Mouse (Mus musculus): ENCODE data around the gene Mesp2. TPM values are rescaled to one million over a fixed set of nuclear protein-coding genes. Genes with fewer than 3 reads are reported as not detected.

The Mesp2 gene
- total and polyA plus RNA-seq, 3 experiments, result 0.43 to 0.95 (median 0.93) TPM

DNA sequence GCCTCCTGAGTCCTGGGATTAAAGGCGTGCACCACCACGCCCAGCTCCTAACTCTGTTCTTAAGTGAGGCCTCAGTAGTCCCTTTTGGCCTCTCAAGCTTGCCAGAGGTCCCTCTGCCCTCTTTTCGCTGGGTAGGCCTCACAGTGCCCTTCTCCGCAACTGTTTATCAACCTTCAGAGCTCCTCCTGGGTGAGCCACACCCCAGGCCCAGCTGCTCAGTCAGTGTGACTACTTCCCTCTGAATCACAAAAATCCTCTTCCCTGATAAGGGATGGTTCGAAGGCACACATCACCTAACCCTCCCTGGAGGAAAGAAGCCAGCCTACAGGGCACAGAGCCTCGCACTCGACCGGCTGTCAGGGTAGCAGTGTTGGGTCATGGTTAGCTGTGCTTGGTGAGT, 51.3 kb downstream of the Mesp2 start:
- DNase-seq, result no peak

Other genes starting within 250 kb of the Mesp2 start
- gene Rhcg, start 193.1 kb upstream of the Mesp2 start, total RNA-seq (2021), result 10 to 100 TPM; 25.7 to 44.4 TPM
- 0.67 and 10.0 TPM in 2 replicates for gene Rhcg, start 193.1 kb upstream of the Mesp2 start, polyA plus RNA-seq (2012; rRNA removed)
- gene Ticrr, start 150.5 kb upstream of the Mesp2 start, total RNA-seq (2021), result under 1 TPM; 0.10 to 0.17 TPM
- gene Ticrr, start 150.5 kb upstream of the Mesp2 start, polyA plus RNA-seq (2012; rRNA removed), result 0.18 and 0.25 TPM in 2 replicates
- gene Kif7, start 95.0 kb upstream of the Mesp2 start, total RNA-seq (2021), result 1 to 10 TPM; 1.8 to 4.2 TPM
- 2.9 and 4.7 TPM in 2 replicates for gene Kif7, start 95.0 kb upstream of the Mesp2 start, polyA plus RNA-seq (2012; rRNA removed)
- 100 to 1,000 TPM; 564 to 869 TPM for gene Plin1, start 77.8 kb upstream of the Mesp2 start, total RNA-seq (2021)
- 554 and 930 TPM in 2 replicates for gene Plin1, start 77.8 kb upstream of the Mesp2 start, polyA plus RNA-seq (2012; rRNA removed)
- gene Pex11a, start 67.6 kb upstream of the Mesp2 start, total RNA-seq (2021), result 10 to 100 TPM; 53.4 to 53.7 TPM
- 34.9 and 39.7 TPM in 2 replicates for gene Pex11a, start 67.6 kb upstream of the Mesp2 start, polyA plus RNA-seq (2012; rRNA removed)
- 1 to 10 TPM; 1.5 to 1.6 TPM for gene Wdr93, start 67.6 kb upstream of the Mesp2 start, total RNA-seq (2021)
- gene Wdr93, start 67.6 kb upstream of the Mesp2 start, polyA plus RNA-seq (2012; rRNA removed), result 1.5 and 1.8 TPM in 2 replicates
- not detected for gene Mesp1, start 16.9 kb upstream of the Mesp2 start, total RNA-seq (2021)
- gene Mesp1, start 16.9 kb upstream of the Mesp2 start, polyA plus RNA-seq (2012; rRNA removed), result 0.48 TPM in 1 of 2 replicates, not detected in the other
- 10 to 100 TPM in 1 of 2 experiments, 1 to 10 TPM in 1; 8.9 to 12.0 TPM for gene Anpep, start 50.3 kb downstream of the Mesp2 start, total RNA-seq (2021)
- gene Anpep, start 50.3 kb downstream of the Mesp2 start, polyA plus RNA-seq (2012; rRNA removed), result 9.7 and 9.8 TPM in 2 replicates
- 10 to 100 TPM; 18.5 to 27.2 TPM for gene Ap3s2, start 109.9 kb downstream of the Mesp2 start, total RNA-seq (2021)
- 17.2 and 21.7 TPM in 2 replicates for gene Ap3s2, start 109.9 kb downstream of the Mesp2 start, polyA plus RNA-seq (2012; rRNA removed)
- gene Arpin, start 124.6 kb downstream of the Mesp2 start, total RNA-seq (2021), result 10 to 100 TPM; 15.2 to 18.9 TPM
- gene Arpin, start 124.6 kb downstream of the Mesp2 start, polyA plus RNA-seq (2012; rRNA removed), result 9.5 and 12.9 TPM in 2 replicates
- gene Zfp710, start 214.1 kb downstream of the Mesp2 start, total RNA-seq (2021), result 10 to 100 TPM; 14.0 to 25.5 TPM
- 24.1 and 24.8 TPM in 2 replicates for gene Zfp710, start 214.1 kb downstream of the Mesp2 start, polyA plus RNA-seq (2012; rRNA removed)